Mouse (Mus musculus): ENCODE results near the gene Epha2. TPM values are rescaled to one million over a fixed set of nuclear protein-coding genes. Genes with fewer than 3 reads are reported as not detected.
A peak's percentile ranks its signal among the peaks of the same experiment; 100 is the strongest.

Gene Epha2
- polyA plus RNA-seq, 1 experiment from 2014 or later, result 1.0 TPM

- no peaks in the 10 kb centered on the region for H3K36me3 ChIP-seq (ENCODE audit: control insufficient read depth, insufficient read depth, low read length)
- peaks cover 9% of the 10 kb centered on the region for H3K27me3 ChIP-seq (ENCODE audit: control insufficient read depth, insufficient read depth, low read depth, low read length)
- H3K9me3 ChIP-seq (replicated peaks; ENCODE audit: control insufficient read depth, low read length, poor library complexity, severe bottlenecking), result no peaks in the 10 kb centered on the region
- no peak overlapping the region for H3K27ac ChIP-seq (ENCODE audit: low read length)
- 49% methylated on average over 5 of the region's 5 CpGs for WGBS
- peaks cover 6% of the 10 kb centered on the region for H3K4me1 ChIP-seq (ENCODE audit: control insufficient read depth, insufficient read depth, low read length)
- H3K4me2 ChIP-seq (ENCODE audit: low read length), result no peak overlapping the region
- ATAC-seq, result no peak
- no peak overlapping the region for H3K9ac ChIP-seq (ENCODE audit: low read depth, low read length)
- no peak overlapping the region for H3K4me3 ChIP-seq (ENCODE audit: low read depth, low read length)
Measured at GRCm38 (mm10) chr4:141282623-141283022, 18.4 kb upstream of the Epha2 start.

- no peaks in the 10 kb centered on the region for H3K9me3 ChIP-seq (replicated peaks; ENCODE audit: control insufficient read depth, low read length, poor library complexity, severe bottlenecking)
- no peak overlapping the region for H3K4me2 ChIP-seq (ENCODE audit: low read length)
- no peak for ATAC-seq
- 66% methylated on average over 12 of the region's 12 CpGs for WGBS
- H3K27ac ChIP-seq (ENCODE audit: low read length), result no peak overlapping the region
- H3K4me1 ChIP-seq (ENCODE audit: control insufficient read depth, insufficient read depth, low read length), result peaks cover 8% of the 10 kb centered on the region
- peaks cover 12% of the 10 kb centered on the region for H3K27me3 ChIP-seq (ENCODE audit: control insufficient read depth, insufficient read depth, low read depth, low read length)
- no peak overlapping the region for H3K4me3 ChIP-seq (ENCODE audit: low read depth, low read length)
- no peak overlapping the region for H3K9ac ChIP-seq (ENCODE audit: low read depth, low read length)
- no peaks in the 10 kb centered on the region for H3K36me3 ChIP-seq (ENCODE audit: control insufficient read depth, insufficient read depth, low read length)
Measured at GRCm38 (mm10) chr4:141283176-141283878, 17.7 kb upstream of the Epha2 start.

- H3K36me3 ChIP-seq (ENCODE audit: control insufficient read depth, insufficient read depth, low read length), result no peaks in the 10 kb centered on the region
- ATAC-seq, result no peak
- no peaks in the 10 kb centered on the region for H3K9me3 ChIP-seq (replicated peaks; ENCODE audit: control insufficient read depth, low read length, poor library complexity, severe bottlenecking)
- H3K27ac ChIP-seq (ENCODE audit: low read length), result no peak overlapping the region
- WGBS, result 16% methylated on average over 8 of the region's 8 CpGs
- H3K4me3 ChIP-seq (ENCODE audit: low read depth, low read length), result no peak overlapping the region
- peaks cover 8% of the 10 kb centered on the region for H3K4me1 ChIP-seq (ENCODE audit: control insufficient read depth, insufficient read depth, low read length)
- H3K9ac ChIP-seq (ENCODE audit: low read depth, low read length), result no peak overlapping the region
- no peak overlapping the region for H3K4me2 ChIP-seq (ENCODE audit: low read length)
- H3K27me3 ChIP-seq (ENCODE audit: control insufficient read depth, insufficient read depth, low read depth, low read length), result peaks cover 12% of the 10 kb centered on the region
Measured at GRCm38 (mm10) chr4:141283879-141284411, 17.1 kb upstream of the Epha2 start.

GRCm38 (mm10) chr4:141284486-141284885 lies 16.6 kb upstream of the Epha2 start:
- Histone ChIP-seq H3K4me1 (ENCODE audit: control insufficient read depth, insufficient read depth, low read length) (peaks cover 8% of the 10 kb centered on the region), H3K27ac (ENCODE audit: low read length) (no peak overlapping the region), H3K27me3 (ENCODE audit: control insufficient read depth, insufficient read depth, low read depth, low read length) (peaks cover 13% of the 10 kb centered on the region), H3K4me3 (ENCODE audit: low read depth, low read length) (no peak overlapping the region), H3K9me3 (replicated peaks; ENCODE audit: control insufficient read depth, low read length, poor library complexity, severe bottlenecking) (no peaks in the 10 kb centered on the region), H3K4me2 (ENCODE audit: low read length) (no peak overlapping the region), H3K9ac (ENCODE audit: low read depth, low read length) (no peak overlapping the region), H3K36me3 (ENCODE audit: control insufficient read depth, insufficient read depth, low read length) (no peaks in the 10 kb centered on the region)
- WGBS, result 63% methylated on average over 3 of the region's 3 CpGs
- ATAC-seq, result no peak

- H3K4me2 ChIP-seq (ENCODE audit: low read length), result no peak overlapping the region
- H3K36me3 ChIP-seq (ENCODE audit: control insufficient read depth, insufficient read depth, low read length), result no peaks in the 10 kb centered on the region
- WGBS, result 15% methylated on average over 6 of the region's 8 CpGs
- no peak overlapping the region for H3K4me3 ChIP-seq (ENCODE audit: low read depth, low read length)
- no peak overlapping the region for H3K27ac ChIP-seq (ENCODE audit: low read length)
- ATAC-seq, result no peak
- H3K9me3 ChIP-seq (replicated peaks; ENCODE audit: control insufficient read depth, low read length, poor library complexity, severe bottlenecking), result no peaks in the 10 kb centered on the region
- H3K9ac ChIP-seq (ENCODE audit: low read depth, low read length), result no peak overlapping the region
- peaks cover 8% of the 10 kb centered on the region for H3K4me1 ChIP-seq (ENCODE audit: control insufficient read depth, insufficient read depth, low read length)
- peaks cover 17% of the 10 kb centered on the region for H3K27me3 ChIP-seq (ENCODE audit: control insufficient read depth, insufficient read depth, low read depth, low read length)
Measured at GRCm38 (mm10) chr4:141285128-141285527, 15.9 kb upstream of the Epha2 start.

GRCm38 (mm10) chr4:141286860-141287517 lies 14.1 kb upstream of the Epha2 start:
- WGBS, result 13% methylated on average over 20 of the region's 20 CpGs
- ATAC-seq, result no peak
- H3K27ac ChIP-seq (ENCODE audit: low read length), result no peak overlapping the region

GRCm38 (mm10) chr4:141287518-141288004 lies 13.5 kb upstream of the Epha2 start:
- Histone ChIP-seq H3K4me2 (ENCODE audit: low read length) (no peak overlapping the region), H3K9ac (ENCODE audit: low read depth, low read length) (no peak overlapping the region)
- no peak for ATAC-seq

More at GRCm38 (mm10) chr4:141286860-141287517, 14.1 kb upstream of the Epha2 start:
- H3K4me3 ChIP-seq (ENCODE audit: low read depth, low read length), result no peak overlapping the region
- H3K4me2 ChIP-seq (ENCODE audit: low read length), result no peak overlapping the region
- no peak overlapping the region for H3K9ac ChIP-seq (ENCODE audit: low read depth, low read length)
- peaks cover 17% of the 10 kb centered on the region for H3K27me3 ChIP-seq (ENCODE audit: control insufficient read depth, insufficient read depth, low read depth, low read length)
- H3K36me3 ChIP-seq (ENCODE audit: control insufficient read depth, insufficient read depth, low read length), result no peaks in the 10 kb centered on the region
- no peaks in the 10 kb centered on the region for H3K9me3 ChIP-seq (replicated peaks; ENCODE audit: control insufficient read depth, low read length, poor library complexity, severe bottlenecking)
- H3K4me1 ChIP-seq (ENCODE audit: control insufficient read depth, insufficient read depth, low read length), result peaks cover 17% of the 10 kb centered on the region

GRCm38 (mm10) chr4:141288152-141288551 lies 12.9 kb upstream of the Epha2 start:
- H3K9me3 ChIP-seq (replicated peaks; ENCODE audit: control insufficient read depth, low read length, poor library complexity, severe bottlenecking), result no peaks in the 10 kb centered on the region
- peaks cover 17% of the 10 kb centered on the region for H3K27me3 ChIP-seq (ENCODE audit: control insufficient read depth, insufficient read depth, low read depth, low read length)
- whole genome bisulfite sequencing, result 36% methylated on average over 8 of the region's 8 CpGs
- no peaks in the 10 kb centered on the region for H3K36me3 ChIP-seq (ENCODE audit: control insufficient read depth, insufficient read depth, low read length)
- H3K4me2 ChIP-seq (ENCODE audit: low read length), result no peak overlapping the region
- no peak overlapping the region for H3K27ac ChIP-seq (ENCODE audit: low read length)
- no peak overlapping the region for H3K4me3 ChIP-seq (ENCODE audit: low read depth, low read length)
- H3K9ac ChIP-seq (ENCODE audit: low read depth, low read length), result no peak overlapping the region
- 0 out of 2 replicates have a peak, but pooled peaks have one; percentile 16 for ATAC-seq
- H3K4me1 ChIP-seq (ENCODE audit: control insufficient read depth, insufficient read depth, low read length), result peaks cover 17% of the 10 kb centered on the region

More at GRCm38 (mm10) chr4:141287518-141288004, 13.5 kb upstream of the Epha2 start:
- H3K9me3 ChIP-seq (replicated peaks; ENCODE audit: control insufficient read depth, low read length, poor library complexity, severe bottlenecking), result no peaks in the 10 kb centered on the region
- no peak overlapping the region for H3K27ac ChIP-seq (ENCODE audit: low read length)
- H3K4me3 ChIP-seq (ENCODE audit: low read depth, low read length), result no peak overlapping the region
- WGBS, result 21% methylated on average over 15 of the region's 15 CpGs
- peaks cover 17% of the 10 kb centered on the region for H3K27me3 ChIP-seq (ENCODE audit: control insufficient read depth, insufficient read depth, low read depth, low read length)
- H3K4me1 ChIP-seq (ENCODE audit: control insufficient read depth, insufficient read depth, low read length), result peaks cover 17% of the 10 kb centered on the region
- no peaks in the 10 kb centered on the region for H3K36me3 ChIP-seq (ENCODE audit: control insufficient read depth, insufficient read depth, low read length)
